Mouse (Mus musculus) adrenal gland, adult 8-10 months (tissue): ENCODE measurements around the gene Pdgfd. TPM values are rescaled to one million over a fixed set of nuclear protein-coding genes. Genes with fewer than 3 reads are reported as not detected.
"Not testable (repeated sequence)": the region's sequence is repeated elsewhere in the genome, so short reads cannot be mapped to it uniquely, and the experiment has no call there.

ENCODE experiments used
- DNase-seq: peaks from one replicate; pipeline ENCODE4 v3.0.0; 2022
- total RNA-seq, 4 experiments: library from RNA; stranded (reverse); gene quantifications; 2 replicates each; pipeline ENCODE4 v1.2.4; 2022

Pdgfd gene
- 10 to 100 TPM; 18.3 to 49.0 (median 35.0) TPM for total RNA-seq

DNA sequence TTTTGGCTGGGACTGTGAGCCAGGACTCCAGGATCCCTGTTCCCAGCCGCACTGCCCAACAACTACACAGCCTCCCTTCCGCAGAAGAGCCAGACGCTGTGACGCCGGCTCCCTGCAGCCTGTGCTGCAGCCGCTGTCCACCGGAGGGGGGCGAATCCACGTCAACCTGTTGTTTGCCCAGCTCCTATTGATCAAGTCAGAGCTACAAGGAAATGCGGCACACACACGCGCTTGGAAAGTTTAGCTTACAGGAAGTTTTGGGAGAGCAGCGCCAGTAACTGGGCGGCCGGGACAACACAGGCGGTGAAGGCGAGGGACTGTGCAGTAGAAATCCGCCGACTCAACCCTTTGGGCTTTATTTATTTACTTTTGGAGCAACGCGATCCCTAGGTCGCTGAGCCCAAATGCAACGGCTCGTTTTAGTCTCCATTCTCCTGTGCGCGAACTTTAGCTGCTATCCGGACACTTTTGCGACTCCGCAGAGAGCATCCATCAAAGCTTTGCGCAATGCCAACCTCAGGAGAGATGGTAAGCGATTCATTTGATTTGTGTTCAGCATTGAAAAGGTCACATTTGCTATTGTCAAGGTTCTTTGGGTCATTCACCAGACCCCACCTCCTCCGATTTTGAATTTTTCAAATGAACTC, at the start of gene Pdgfd:
Gene Pdgfd (plus strand): TSS at position 194 of the 647 bp plus-strand sequence.
- DNase-seq = peak; percentile 84

DNA sequence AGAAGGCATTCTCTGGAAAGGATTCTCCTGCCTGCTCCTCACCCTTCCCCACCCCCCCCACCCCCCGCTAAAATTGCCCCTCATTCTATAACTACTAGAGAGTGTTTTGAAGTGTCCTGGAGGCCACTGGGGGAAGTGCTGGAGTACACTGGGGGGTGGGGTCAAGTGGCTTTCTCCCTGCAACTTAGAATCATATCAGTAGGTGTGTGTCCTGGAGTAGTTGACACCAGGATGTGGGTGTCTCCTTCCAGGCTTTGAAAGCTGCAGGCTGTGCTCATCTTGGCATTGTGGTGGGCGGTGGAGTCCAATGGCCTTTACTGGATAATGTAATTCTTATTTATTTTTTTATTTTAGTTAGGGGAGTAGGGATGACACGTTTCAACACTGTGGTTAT, 651 bp downstream of the Pdgfd start:
- DNase-seq = no peak

DNA sequence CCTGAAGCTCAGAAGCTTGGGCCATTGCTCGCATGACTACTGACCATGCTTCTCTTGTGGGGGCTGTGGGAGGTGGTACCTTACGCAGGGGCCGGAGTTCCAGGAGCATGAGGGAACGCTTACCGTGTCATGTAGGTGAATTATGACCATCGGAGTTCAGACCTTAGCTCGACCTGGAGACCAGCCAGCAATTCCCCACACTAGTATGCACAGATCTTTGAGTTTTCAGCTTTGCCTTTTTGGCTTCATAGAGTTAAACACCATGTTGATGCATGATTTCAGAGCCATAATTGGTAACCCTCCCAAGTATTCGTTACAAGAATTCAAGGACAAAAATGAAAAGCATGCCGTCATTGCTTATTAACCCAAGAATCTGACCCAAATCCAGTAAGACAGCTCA, 2.6 kb downstream of the Pdgfd start:
- DNase-seq = no peak

DNA sequence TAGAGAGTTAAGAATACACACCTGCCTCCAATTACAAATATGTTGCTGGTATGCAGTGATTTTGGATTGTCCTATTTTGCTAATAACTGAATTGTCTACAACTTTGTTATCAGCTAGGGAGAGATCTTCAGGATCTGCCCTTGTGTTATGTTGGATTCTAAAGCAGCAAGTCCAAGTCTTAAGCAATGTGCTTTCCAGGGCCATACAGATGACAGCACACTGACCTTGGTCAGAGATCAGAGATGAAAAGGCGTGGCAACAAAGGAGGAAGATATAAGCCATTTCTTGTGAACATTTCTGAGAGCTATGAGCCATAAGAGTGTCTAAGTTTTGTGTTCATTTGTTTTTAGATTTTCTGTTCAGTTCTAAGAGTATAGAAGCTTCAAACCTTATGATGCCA, 4.9 kb downstream of the Pdgfd start:
- DNase-seq = peak; percentile 39

DNA sequence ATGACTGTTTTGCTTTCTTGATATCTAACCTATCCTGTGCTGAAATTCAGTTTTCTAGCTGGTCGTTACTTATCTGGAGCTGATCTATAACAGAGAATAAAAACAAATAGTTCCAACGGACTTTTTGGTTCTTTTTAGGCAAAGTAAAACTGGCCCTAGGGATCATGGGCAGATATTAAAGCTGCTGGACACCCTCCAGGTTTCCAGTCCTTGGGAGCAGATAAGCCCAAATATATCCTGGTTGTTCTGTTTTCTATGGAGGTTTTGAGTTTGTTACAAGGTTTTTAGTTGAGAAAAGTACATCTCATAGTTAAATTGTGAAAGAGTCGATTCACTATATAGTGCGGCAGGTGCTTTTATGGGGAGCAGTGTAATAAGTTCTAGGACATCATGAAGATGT, 7.3 kb downstream of the Pdgfd start:
- no peak for DNase-seq

DNA sequence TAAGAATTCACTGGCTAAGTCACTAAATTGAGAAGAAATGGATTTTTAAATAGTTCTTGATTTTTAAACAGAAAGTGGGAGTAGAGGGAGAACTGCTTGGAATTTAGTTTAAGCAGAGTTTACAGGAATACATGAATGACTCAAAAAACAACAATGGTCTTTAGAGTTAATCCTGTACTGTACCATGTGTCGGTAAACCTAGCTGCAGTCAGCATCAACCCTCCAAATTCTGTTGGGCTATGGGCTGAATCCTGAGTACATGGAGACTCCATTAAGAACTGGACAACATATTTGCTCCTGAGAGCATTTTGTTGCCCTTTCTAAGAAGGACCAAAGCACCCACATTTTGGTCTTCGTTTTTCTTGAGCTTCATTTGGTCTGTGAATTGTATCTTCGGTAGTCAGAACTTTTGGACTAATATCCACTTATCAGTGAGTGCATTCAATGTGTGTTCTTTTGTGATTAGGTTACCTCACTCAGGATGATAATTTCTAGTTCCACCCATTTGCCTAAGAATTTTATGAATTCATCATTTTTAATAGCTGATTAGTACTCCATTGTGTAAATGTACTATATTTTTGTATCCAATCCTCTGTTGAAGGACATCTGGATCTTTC, 14.0 kb downstream of the Pdgfd start:
- DNase-seq = no peak

DNA sequence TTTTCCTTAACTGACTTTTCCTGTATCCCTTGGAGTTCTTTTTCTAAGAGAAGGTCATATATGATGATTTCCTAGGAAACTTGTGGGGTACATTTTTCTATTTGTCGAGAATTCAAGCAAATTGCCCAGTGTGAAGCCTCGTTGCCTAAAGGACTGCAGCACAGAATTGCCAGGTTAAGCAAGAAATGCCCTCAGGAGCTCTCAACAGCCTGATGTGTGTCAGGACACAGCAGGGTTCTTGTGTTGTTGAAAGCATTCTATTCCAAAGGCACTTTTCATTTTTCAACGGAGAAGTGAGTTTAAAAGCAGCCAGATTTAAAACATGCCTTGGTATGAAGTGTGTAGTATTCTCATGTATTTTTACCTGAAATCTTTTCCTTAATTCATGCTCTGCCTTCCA, 19.6 kb downstream of the Pdgfd start:
- DNase-seq = no peak

DNA sequence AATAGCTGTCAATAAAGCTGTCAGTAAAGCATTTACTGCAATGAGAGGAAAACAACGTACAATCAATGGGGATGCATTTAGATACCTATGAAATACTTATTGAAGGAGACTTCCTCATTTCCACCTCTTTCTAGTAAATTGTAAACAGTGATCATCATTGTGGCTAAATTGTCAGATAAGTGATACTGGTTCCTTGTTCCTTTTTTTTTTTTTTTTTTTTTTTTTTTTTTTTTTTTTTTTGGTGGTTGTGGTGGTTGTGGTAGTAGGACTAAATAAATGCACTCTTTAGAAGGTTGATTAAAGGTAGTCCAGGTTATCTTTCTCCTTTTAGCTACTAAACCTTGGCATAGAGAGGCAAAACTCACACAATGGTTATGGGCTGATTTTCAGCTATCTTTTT, 25.0 kb downstream of the Pdgfd start:
- DNase-seq = no peak

DNA sequence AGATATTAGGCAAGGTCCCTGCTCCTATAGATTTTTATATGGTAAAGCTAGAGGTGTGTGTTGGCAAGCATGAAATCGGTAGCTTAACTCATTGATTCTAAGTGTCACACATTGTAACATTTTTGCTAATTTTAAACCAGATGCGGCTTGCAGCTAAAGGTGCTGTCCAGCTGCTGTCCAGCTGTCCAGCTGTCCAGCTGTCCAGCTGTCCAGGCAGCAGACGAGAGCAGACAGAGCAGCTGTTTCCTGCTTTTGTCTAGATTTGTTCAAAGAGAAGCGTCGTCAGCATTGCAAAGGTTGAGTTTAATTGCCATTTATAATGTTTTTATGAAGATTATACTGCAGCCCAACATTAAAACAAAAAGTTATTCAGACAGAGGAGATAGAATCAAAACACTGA, 44.5 kb downstream of the Pdgfd start:
- no peak for DNase-seq

DNA sequence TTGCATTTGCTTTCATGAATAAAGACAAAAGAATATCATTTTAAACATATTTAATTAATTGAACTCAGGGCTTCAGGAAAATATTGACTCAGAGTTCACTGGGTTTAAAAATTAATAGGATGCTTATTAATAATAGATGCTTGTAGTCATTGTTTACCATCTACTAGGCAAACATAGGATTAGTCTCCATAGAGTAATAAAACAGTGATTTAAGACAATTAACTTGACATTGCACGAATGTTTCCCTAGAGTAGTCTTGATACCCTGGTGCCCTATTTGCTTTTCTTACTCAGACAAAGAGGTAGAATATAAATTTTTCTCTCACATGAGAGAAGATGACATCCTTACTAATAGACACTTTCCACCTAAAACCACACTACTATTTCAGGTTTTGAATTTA, 49.1 kb downstream of the Pdgfd start:
- DNase-seq = no peak

DNA sequence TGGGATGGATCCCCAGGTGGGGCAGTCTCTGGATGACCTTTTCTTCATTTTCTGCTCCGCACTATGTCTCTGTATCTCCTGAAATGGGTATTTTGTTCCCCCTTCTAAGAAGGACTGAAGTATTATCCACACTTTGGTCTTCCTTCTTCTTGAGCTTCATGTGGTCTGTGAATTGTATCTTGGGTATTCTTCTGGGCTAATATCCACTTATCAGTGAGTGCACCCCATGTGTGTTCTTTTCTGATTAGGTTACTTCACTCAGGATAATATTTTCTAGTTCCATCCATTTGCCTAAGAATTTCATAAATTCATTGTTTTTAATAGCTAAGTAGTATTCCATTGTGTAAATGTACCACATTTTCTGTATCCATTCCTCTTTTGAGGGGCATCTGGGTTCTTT, 67.6 kb downstream of the Pdgfd start:
- DNase-seq = not testable (repeated sequence)

DNA sequence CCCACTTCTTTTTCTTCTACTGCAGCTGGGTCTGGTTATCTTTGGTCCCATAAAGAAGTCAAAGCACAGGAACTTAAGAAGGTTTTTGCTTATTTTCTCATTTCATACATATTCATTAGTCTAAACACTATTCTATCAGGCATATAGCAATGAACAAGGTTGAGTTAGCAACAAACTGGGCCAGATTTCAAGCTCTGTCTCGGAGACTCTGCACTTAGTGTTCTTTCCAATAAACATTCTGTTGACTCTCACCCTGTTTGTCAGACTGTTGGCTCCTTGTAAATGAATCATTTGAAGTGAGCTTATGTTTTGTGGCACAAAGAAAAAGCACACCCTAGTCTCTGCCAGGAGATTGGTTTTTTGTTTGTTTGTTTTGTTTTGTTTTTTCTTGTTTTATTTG, 81.9 kb downstream of the Pdgfd start:
- DNase-seq = no peak

DNA sequence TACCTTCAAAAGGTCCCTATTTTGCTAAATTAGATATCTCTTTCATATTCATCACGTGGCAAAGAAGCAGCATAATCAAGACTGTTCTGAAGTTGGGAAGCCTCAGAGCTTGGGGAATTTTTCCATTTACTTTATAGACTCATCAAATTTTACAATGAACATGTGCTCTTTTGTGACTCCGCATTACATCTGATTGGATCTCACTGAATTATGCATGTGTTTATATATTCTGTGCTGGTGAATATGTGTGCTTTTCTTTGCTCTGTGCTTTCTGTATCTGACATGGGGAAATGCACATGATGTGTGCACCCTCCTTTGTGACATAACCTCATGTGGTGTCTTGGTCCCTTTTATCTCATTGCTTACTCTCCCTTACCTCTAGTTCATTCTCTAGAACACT, 83.6 kb downstream of the Pdgfd start:
- DNase-seq = no peak

DNA sequence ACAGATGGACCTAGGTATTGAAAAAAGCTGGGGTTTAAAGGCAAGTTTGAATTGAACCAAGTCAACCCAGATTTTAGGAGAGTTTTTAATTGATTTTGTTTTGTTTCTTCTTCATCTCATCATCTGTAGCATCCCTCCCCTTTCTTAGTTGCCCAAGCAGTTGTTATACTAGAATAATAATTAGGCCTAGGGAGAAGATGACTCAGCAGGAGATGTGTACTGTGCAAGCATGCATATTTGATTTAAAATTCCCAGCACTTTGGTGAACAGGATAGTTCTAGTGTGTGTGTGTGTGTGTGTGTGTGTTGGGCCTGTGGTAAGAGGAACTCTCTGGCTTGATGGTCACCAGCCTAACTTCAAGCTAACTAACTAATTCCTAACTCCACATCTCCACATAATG, 88.7 kb downstream of the Pdgfd start:
- no peak for DNase-seq

DNA sequence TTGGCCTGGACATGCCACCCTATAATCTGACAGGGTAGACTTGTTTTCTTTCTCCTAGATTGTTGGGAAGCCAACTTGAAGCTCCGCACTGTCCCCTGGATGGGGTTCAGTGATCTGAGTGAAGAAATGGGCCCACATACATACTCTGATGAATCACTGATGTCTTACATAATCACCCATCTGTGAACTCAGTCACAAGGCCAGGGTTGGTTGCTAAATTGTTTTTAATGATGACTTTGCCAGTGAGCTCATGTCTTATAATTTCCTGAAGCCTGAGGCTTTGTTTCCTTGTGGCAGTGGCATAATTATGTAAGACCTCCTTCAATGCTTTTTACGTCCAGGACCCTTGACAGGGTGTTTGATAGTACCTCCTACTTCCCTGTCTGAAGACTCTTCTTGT, 96.4 kb downstream of the Pdgfd start:
- DNase-seq = peak; percentile 35

DNA sequence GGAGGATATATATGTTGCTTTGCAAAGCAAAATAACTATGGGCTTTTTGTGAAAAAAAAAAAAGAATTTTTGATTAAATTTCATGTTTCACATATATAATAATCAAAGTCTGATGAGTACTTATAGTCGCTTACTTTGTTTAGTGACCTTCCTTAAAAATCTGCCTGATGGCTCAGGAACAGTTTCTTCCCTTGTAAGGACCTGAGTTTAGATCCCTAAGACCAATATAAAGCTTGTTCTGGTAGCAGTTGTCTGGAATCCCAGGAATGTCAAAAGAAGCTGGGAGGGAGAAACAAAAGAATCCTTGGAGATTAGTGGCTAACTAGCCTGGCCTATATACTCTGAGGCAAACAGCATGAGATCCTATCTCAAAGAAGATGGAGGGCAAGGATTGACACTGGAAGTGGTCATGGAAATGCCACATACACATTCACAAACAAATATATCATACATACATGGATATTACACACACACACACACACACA, 101.5 kb downstream of the Pdgfd start, which contains the start of gene Ddi1:
Gene Ddi1 (minus strand): TSS at position 51 of the 485 bp plus-strand sequence.
- DNase-seq = no peak

DNA sequence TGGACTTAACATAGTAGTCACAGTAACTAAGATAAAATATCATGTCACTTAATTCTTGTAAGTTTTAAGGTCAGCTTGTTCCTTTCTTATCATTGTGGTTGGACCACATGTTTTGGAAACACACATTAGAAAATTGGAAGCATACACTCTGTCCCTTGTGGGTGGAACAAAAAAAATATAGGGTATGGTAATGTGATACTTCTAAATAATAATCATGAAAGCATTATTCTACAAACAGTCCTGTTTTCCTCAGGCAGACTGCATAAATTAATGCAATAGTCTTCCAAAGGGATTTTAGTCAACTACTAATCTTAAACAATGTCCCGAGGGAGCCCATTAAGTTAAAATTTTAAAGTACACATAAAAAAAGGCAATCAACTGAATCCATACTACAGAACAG, 108.0 kb downstream of the Pdgfd start:
- DNase-seq = no peak

DNA sequence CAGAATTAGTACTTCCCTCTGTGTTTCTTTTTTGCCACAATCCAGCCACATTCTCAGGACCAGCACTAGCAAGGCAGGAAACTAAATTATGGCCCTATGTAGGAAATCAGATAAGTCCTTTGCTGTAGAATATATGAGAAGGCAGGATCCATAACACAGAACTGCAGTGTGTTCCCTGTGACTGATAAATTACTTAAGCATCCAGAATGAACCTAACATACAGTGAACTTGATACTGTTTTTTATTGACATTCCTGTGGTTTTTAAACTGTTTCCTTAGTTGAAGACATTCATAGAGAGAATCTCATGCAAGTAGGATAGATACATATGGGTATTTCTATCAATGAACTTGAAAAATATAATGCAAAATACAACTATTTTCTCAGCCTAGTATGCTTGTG, 109.1 kb downstream of the Pdgfd start:
- no peak for DNase-seq

DNA sequence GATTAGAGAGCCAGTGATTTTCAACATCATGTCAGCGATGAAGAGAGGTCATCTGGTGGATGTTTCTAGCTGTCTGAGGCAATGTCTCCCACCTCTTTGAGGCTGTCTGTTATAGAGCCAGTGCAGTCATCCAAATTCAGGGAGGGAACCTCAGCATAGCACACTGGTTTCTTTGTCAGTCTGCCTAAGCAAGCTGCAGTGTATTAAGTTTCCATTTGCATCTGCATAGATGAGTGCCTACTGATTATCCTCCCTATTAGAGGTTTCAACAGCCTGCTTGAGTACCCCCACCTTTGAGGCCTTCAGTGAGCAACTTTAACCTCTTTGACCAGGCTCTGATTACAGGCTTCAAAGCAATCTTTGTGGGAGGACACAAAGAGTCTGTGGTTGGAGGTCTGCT, 118.4 kb downstream of the Pdgfd start:
- DNase-seq = no peak

DNA sequence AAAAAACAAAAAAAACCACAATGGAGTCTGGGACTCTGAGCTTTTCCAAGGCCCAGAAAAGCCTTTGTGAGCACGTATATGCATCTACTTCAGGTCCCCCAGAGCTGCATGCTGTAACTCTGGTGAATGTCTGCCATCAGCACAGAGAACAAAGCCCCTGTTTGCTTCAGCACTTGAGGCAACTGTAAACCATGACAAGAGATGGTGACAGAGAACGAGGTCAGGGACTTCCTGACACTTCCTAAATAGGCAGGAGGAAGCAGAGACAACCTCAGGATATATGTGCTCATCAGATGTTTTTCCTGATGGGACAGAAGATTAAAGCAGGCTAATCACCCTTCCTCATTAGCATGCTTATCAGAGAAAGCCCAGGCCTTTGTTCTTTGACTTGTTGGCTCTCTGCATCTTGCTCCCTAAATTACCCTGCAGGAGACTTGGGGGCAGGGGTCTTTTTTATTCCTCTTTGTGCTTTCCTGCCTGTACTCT, 120.9 kb downstream of the Pdgfd start:
- no peak for DNase-seq

DNA sequence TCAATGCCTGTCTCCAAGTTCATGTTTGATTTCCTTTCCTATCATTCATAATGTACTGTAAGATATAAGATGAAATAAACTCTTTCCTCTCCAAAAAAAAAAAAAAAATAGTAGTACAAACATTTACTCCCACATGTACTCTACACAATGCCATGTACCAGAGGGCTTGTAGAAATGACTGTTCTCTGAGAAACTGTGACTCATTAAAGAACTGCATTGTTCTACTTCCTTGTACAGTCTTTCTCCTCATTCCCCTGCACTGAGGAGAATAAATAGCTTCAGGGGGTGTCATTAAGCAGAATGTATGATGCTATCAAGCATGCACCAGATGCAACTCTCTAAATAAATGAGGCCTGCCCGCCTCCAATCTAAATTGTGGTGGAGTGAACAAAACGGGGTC, 130.2 kb downstream of the Pdgfd start:
- DNase-seq = no peak

DNA sequence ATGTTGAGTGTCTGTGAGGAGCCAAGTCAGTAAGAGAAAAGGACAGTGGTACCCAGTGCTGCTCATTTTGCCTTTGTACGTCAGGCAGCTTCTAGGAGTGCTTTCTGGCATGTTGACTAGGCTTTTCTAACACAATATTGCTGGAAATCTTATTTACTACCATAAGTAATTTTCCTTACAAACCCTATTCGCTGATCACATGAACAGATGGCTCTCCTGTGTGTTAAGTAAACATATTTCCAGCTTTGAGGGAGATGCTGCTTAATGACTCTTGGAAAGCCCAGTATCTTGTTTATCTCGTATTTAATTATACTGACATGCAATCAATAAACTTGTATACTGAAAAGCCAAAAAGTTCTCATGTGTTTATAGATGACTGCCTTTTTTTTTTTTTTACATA, 133.7 kb downstream of the Pdgfd start:
- DNase-seq = no peak

DNA sequence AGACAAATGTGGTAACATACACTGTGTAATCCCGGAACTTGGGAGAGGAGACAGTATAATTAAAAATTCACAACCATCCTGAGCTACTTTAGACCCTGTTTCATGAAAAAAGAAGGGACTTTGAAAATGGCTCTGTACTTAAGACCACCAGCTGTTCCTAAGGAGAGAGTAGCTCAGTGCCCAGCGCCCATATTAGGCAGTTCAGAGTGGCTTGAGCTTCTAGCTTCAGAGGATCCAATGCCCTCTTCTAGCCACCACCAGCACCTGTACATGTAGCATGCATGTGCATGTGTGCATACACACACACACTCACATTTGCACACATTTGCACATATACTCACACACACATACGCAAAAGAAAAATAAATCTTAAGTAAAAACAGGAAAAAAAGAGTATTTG, 136.2 kb downstream of the Pdgfd start:
- no peak for DNase-seq

DNA sequence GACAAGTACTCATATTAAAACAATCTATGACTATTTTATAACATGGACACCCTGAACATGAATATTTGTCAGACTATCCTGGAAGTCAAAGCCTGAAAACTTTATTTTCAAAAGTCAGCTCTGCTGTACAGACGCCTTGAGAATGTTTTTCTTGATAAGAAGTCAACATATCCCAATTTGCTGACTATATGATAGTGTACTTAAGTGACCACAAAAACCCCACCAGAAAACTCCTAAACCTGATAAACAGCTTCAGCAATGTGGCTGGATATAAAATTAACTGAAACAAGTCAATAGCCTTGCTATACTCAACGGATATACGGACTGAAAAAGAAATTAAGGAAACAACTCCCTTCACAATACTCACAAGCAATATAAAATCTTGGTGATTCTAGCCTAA, 137.5 kb downstream of the Pdgfd start:
- DNase-seq = no peak
